Mouse (Mus musculus) yolk sac, embryonic 10.5 days (tissue): ENCODE results near the gene Adamtsl1.

Source experiments
- DNase-seq: peaks from one replicate; pipeline ENCODE4 v3.0.0-alpha.2; 2017; ENCODE audit warnings: low spot score

The Adamtsl1 gene

GRCm38 (mm10) chr4:85814418-85814817 lies 300.4 kb downstream of the Adamtsl1 start:
- DNase-seq, result no peak

- DNase-seq, result no peak
Measured at GRCm38 (mm10) chr4:85818504-85818903, 304.5 kb downstream of the Adamtsl1 start.

GRCm38 (mm10) chr4:85819169-85819568 lies 305.2 kb downstream of the Adamtsl1 start:
- DNase-seq, result no peak

- DNase-seq, result no peak
Measured at GRCm38 (mm10) chr4:85819921-85820320, 305.9 kb downstream of the Adamtsl1 start.

- DNase-seq, result no peak
Measured at GRCm38 (mm10) chr4:85823952-85824704, 310.2 kb downstream of the Adamtsl1 start.

- no peak for DNase-seq
Measured at GRCm38 (mm10) chr4:85824705-85825085, 310.7 kb downstream of the Adamtsl1 start.

GRCm38 (mm10) chr4:85837058-85837457 lies 323.1 kb downstream of the Adamtsl1 start:
- no peak for DNase-seq

GRCm38 (mm10) chr4:85837532-85837965 lies 323.6 kb downstream of the Adamtsl1 start:
- DNase-seq, result no peak

- DNase-seq, result no peak
Measured at GRCm38 (mm10) chr4:85838031-85838430, 324.1 kb downstream of the Adamtsl1 start.

- DNase-seq, result no peak
Measured at GRCm38 (mm10) chr4:85842113-85842512, 328.1 kb downstream of the Adamtsl1 start.

GRCm38 (mm10) chr4:85844381-85844780 lies 330.4 kb downstream of the Adamtsl1 start:
- DNase-seq, result no peak

- no peak for DNase-seq
Measured at GRCm38 (mm10) chr4:85845931-85846330, 332.0 kb downstream of the Adamtsl1 start.

GRCm38 (mm10) chr4:85853401-85853800 lies 339.4 kb downstream of the Adamtsl1 start:
- no peak for DNase-seq

GRCm38 (mm10) chr4:85854507-85854906 lies 340.5 kb downstream of the Adamtsl1 start:
- DNase-seq, result no peak

GRCm38 (mm10) chr4:85879376-85879775 lies 365.4 kb downstream of the Adamtsl1 start:
- DNase-seq, result no peak

- no peak for DNase-seq
Measured at GRCm38 (mm10) chr4:85881318-85881717, 367.3 kb downstream of the Adamtsl1 start.

GRCm38 (mm10) chr4:85884031-85884430 lies 370.1 kb downstream of the Adamtsl1 start:
- DNase-seq, result no peak

GRCm38 (mm10) chr4:85889877-85890598 lies 376.1 kb downstream of the Adamtsl1 start:
- no peak for DNase-seq

GRCm38 (mm10) chr4:85901316-85901715 lies 387.3 kb downstream of the Adamtsl1 start:
- no peak for DNase-seq

- no peak for DNase-seq
Measured at GRCm38 (mm10) chr4:85904217-85904616, 390.2 kb downstream of the Adamtsl1 start.

GRCm38 (mm10) chr4:85916034-85916433 lies 402.1 kb downstream of the Adamtsl1 start:
- no peak for DNase-seq

GRCm38 (mm10) chr4:85918366-85918765 lies 404.4 kb downstream of the Adamtsl1 start:
- DNase-seq, result no peak

- DNase-seq, result no peak
Measured at GRCm38 (mm10) chr4:85920474-85920873, 406.5 kb downstream of the Adamtsl1 start.
